Mouse (Mus musculus) lung, adult 2 months (tissue): ENCODE measurements around the gene Naif1.

ENCODE experiments used
- CTCF ChIP-seq: fragments of 200-500 bp; IDR thresholded peaks from 2 replicates; pipeline ENCODE4 v1.5.1; 2011; ENCODE audit warnings: mild to moderate bottlenecking, low read length, control low read depth; ENCODE audit not compliant: insufficient read depth
- POLR2A ChIP-seq: fragments of 200-500 bp; IDR thresholded peaks from 2 replicates; pipeline ENCODE4 v1.6.1; 2011; ENCODE audit warnings: low read depth, mild to moderate bottlenecking, control low read depth, low read length, borderline replicate concordance; ENCODE audit errors: extremely low read depth

DNA sequence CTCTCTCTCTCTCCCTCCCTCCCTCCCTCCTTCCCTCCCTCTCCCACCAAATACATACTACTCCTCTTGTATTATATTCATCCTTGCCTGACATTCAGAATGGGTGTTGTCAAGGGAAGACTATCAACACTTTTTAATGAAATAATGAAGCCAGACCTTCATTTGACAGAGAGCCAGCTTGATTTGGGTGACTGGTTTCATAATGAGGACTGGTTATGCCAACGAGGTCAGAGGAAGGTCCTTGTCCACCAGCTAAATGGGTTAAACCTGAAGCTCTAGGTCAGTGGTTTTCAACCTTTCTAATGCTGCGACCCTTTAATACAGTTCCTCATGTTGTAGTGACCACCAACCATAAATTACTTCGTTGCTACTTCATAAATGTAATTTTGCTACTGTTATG, 11.5 kb upstream of the Naif1 start:
- TF ChIP-seq POLR2A (no peak), CTCF (no peak)
